Mouse (Mus musculus) heart, postnatal 4 days (tissue): ENCODE results near the gene Unc5b. TPM values are rescaled to one million over a fixed set of nuclear protein-coding genes. Genes with fewer than 3 reads are reported as not detected.

Experiments
- DNase-seq: peaks from one replicate; pipeline ENCODE4 v3.0.0; 2021
- total RNA-seq, 2 experiments: library from RNA; stranded (reverse); gene quantifications; 2 replicates each; pipeline ENCODE4 v1.2.3; 2021

Gene Unc5b
- total RNA-seq, 2 experiments from 2014 or later: 42.1 to 43.3 TPM

DNA sequence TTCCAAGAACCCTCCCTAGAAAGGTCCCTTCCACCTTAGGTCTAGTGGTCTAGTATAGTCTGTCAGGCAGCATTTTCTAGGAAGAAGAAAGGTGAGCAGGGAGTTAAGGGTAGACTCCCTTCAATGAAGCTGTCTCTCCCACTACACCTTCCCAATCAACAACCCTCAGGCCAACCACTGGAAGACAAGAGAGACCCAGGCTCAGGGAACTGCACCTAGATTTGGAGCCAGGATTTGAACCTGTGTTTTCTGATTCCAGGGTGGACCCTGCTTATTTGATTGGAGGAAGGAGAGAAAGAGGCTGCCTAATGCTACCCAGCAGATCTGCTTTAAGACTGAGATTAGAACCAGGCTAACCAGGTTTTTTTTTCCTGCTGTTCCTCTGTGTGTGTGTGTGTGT lies 10.1 kb downstream of the Unc5b start:
- no peak for DNase-seq

DNA sequence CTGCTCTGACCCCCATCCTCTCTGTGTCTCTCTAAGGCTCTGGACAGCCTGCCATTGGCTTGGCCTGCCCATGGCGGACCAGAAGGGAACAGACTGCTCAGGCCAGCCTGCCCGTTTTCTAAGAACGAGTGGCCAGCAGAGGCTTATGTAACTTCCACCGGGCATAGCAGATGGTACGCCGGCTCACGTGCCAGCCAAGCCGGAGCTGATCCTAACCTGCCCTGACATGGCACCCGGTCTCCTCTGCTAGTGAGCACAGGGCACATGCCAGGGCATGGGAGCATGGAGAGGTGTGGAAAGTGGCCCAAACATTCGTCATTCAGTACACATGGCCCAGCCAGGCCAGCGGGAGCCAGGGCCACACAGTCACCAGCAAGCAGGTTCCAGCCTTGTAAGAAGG lies 10.8 kb downstream of the Unc5b start:
- peak; percentile 14 for DNase-seq

DNA sequence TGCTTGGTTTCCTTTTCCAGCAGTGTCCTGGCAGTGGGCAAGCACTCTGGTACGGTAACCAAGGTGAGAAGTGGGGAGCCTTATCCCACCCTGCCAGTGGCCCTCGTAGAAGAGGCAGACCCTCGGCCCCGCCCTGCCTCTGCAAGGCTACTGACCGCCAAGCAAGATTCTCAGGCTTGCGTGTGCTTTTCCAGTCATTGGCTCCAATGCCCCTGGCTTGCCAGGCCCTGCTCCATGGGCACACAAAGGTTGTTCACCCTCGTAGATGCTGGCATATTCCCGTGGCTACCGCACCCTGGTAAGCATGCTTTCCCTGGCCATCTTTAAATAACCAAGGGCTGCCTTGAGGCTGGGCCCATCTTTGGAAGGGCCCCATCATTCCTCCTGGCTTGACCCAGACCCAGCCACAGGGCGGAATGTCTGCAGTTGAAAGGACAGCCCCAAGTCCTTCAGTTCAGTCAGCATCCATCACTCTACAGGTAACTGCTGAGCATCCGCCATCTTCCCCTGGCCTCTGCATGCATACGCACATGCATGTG lies 11.7 kb downstream of the Unc5b start:
- DNase-seq: no peak

DNA sequence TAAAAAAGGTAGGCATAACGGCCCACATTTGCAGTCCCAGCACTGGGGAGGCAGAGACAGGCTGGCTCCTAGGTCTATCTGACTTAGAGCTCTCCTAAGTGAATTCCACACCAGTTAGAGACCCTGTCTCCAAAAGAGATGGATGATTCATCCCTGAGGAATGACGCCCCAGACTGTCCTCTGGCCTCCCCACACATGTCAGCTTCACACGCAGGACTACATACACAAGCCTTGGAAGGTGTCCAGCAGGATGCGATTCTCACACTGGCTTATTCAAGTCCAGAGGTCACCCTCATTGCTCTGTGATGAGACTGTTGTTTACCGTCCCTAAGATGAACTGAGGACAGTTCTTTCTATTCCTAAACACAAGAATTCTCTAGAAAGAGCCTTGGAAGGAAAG lies 12.2 kb downstream of the Unc5b start:
- DNase-seq: no peak

DNA sequence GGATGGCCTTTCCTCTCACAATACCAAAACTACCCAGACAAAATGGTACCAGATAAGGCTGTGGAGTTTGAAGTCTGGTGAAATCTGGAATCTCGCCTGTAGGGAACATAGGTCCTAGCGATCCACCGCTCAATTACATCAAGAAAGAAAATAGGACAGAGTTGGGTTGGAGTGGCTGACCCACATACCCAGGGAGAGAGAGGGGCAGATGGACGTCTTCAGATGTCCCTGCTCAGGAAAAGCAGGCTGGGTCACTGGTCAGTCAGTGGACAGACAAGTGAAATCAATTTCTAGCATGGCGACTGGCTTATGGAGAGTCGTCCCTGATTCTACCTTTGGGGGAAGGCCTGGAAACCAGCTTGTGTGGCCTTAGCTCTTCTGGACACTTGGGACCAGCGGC lies 12.7 kb downstream of the Unc5b start:
- no peak for DNase-seq

DNA sequence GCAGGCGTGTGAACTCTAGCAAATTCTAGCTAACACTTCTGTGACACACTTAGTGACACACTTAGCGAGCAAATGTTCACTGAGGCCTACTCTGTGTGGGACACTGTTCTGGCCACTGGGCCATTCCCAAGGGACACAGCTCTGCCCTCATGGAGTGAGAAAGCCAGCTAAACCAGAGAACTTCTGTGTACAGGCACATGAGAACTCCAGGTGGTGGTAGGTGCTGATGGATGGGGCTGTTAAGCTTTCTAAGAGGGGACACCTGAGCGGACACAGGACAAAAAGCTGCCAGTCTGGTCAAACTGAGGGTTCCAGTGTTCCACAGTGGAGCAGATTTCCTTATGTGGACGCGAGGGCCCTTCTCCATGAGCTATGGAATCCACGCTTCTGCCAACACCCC lies 13.5 kb downstream of the Unc5b start:
- DNase-seq: no peak

DNA sequence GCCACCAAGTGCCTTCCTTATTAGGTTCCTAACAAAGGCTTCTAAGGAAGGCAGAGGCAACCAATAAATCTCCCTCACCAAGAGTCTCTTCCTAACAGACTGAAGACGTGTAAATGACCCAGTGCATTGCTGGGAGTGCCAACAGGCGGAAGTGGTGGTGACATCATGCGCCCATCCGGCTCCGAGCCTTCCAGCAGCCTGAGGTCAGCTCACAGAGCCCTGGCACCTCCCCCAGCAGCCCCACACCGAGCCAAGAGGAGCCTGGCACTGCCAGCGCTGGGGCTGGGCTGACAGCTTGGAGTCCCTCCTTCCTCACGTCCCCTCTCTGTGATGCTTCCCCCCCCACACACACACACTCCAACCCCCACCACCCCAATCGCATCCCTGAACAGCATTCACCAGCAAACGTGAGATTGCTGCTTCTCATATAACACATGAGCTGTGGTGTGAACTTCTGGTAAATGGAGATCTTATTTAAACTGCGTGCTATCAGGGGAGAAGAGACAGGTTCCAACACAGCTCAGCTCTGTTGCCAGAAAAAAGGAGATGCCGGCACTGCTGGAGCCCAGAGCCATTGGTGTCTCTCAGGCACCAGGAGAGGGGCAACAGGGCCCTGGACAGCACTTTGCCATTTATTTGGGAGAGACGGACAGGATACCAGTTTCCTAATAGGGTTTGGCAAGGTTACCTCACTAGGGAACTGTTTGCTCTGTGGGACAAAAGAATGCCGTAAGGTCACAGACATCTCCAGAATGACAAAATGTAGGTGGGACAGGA lies 14.3 kb downstream of the Unc5b start:
- peak; percentile 89 for DNase-seq

DNA sequence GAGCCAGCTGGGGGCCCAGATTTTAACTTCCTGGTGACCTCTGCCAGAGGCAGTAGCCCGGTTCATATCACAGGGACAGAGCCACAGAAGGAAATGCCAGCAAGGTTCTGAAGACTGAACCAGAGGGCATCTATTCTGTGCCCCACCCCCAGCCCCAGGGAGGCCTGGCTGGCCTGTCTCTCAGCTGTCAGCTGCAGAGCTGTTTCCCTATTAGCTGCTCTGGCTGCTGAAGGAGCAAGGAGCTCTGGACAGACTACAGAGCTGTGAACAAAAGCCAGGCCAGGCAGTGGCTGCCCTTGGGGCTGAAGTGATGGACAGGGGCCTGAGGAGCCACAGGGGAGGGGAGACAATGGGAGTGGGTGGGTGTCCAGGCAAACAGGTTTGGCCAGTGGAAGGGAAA lies 15.5 kb downstream of the Unc5b start:
- DNase-seq: no peak

DNA sequence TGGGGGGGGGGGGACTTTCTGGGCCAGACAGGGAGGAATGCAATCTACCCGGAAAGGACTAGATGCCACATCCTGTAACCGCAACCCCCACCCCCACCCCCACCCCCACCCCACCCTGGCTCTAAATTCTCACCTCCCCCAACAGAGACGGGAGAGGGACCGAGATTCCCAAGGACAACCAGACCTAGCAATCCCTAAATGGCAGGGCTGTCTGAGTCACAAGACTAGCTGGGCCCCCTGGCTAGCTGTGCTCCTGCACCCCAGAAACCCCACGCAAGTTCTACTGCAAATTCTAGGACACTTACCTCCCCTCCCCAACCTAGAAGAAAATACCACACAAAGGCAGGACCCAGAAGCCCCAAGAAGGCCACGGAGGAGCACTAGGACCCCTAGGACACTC lies 16.3 kb downstream of the Unc5b start:
- no peak for DNase-seq

DNA sequence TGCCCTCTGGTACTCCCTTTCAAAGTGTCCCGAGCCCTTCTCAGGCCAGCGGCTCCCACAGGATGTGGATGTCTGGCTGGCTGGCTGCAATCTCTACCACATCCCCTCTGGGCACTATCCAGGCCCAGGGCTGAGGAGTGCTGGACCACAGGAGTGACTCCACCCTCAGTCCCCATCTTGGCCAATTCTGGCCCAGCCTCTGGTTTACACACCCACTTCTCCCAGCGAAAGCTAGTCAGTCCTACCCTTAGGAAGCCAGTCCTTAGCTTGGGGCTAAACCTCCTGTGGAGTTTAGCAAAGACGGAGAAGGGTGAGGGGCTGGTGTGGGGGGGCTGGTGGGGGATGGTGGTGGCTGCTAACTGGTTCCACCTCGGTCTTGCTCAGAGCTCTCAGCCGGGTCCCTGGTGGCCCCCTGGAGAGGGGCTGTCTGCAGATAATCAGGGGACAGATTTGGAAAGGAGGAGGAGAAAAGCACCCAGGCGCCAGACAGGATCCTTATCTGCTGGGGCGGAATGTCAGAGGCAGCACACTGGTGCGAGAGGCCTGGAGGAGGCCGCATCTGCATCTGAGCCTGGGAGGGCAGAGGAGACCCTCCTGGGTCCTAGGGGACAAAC lies 16.8 kb downstream of the Unc5b start:
- peak; percentile 65 for DNase-seq

DNA sequence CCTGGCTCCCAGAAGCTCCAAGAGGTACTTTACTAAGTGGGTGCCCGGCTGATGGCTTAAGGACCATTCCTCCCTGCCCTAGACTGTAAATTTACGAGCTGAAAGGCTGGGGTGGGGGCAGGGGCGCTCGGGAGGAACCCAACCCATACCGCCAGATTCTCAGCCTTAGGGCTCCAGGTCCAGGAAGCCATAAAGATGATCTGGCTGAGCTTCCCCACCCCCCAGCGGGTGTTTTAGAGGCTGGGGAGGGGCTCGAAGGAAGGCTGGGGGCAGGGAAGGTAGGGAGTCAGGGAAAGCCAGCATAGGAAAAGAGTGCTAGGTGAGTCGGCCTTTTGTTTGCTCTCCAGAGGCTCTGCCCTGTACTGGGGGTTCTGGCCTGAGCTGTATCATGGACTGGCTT lies 17.8 kb downstream of the Unc5b start:
- no peak for DNase-seq

DNA sequence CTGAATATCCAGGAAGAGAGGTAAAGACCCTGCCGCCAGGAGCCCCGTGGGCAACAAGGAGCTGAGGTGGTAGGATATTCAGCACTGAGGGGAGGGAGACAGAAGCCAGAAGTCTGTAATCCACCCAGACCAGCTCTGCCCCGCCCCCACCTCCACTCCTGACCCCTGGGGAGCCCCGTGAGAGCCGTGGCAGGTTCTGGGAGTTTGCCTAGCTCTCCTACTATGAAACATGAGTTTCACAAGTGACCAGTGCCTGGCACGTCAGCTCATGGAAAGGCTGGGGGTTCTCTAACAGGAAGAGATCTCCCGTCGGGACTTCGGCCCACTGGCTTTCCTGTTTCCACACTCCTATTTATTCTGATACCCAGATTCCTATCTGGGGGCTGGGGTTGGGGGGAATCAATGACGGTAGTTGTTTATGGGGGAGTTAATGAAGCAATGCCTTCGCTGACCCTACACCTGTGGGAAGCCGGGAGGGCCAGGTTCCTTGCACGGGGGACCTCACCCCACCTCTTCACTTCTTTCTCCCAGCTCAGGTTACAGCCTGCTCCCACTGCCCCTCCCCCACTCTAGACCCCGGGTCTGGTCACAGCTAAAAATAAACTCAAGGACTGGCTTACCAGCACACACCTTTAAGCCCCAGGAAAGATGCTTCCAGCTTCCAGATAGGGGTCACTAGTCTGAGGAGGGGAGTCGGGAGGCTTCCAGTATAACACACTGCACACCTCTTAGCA lies 19.4 kb downstream of the Unc5b start:
- DNase-seq: no peak

DNA sequence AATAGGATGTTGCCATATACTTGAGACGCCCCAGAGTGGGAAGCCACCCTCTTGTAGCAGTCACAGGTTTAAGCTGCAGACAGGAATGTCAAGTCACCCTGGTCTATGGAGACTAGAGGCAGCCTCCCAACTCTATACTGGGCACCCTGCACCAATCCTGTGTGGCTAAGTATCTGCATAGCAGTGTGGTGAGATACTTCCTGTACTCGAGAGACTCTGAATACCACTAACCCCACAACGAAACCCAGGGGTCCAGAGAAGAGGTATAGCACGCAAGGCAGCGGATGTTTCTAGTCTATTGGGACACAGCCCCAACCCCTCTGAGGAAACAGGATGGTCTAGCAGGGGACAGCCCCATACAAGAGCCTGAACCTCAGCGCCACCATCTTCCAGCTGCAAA lies 22.9 kb downstream of the Unc5b start:
- DNase-seq: no peak

DNA sequence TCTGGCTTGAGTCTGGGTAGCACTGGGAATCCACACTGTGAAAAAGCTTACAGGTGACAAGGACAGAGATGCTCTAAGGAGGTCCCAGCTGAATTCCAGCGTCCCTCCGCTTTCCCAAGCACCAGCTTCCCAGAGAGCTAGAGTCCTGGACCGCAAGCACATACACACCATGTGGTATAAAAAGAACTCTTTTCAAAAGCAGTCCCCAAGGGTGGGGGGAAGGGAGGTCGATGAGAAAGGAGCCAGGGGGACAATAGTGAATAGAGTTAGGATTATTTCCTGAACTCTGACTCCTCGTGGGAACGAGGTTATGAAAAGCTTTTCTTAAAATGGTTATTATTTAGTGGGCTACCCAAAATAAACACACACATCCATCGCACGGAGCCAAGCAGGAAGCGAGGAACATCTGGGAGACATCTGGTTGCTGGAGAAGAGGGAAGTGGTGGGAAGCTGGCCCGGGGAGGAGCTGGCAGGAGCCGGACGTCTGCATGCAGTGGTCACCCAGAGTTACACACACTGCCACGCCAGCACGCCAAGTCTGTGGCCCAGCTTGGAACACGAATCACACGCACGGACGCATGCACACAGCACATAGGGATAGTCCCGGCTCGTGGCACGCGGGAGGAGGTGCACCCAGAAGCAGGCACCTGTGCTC lies 23.7 kb downstream of the Unc5b start:
- DNase-seq: peak; percentile 81

DNA sequence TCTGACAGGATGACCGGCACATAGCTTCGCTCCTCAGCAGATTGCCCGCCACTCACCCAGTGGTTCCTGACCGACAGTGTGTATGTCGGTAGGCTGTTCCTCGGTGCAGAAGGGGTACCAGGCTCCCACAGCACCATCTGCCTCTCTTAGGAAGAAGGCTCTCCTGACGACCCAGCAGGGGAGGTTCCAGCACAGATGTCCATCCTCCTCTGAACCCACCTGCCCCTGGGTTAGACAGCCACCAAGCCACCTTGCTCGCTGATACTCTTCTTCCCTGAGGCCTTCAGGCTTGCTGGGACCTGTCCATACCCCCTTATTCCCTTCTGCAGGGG lies 25.2 kb downstream of the Unc5b start:
- DNase-seq: no peak

DNA sequence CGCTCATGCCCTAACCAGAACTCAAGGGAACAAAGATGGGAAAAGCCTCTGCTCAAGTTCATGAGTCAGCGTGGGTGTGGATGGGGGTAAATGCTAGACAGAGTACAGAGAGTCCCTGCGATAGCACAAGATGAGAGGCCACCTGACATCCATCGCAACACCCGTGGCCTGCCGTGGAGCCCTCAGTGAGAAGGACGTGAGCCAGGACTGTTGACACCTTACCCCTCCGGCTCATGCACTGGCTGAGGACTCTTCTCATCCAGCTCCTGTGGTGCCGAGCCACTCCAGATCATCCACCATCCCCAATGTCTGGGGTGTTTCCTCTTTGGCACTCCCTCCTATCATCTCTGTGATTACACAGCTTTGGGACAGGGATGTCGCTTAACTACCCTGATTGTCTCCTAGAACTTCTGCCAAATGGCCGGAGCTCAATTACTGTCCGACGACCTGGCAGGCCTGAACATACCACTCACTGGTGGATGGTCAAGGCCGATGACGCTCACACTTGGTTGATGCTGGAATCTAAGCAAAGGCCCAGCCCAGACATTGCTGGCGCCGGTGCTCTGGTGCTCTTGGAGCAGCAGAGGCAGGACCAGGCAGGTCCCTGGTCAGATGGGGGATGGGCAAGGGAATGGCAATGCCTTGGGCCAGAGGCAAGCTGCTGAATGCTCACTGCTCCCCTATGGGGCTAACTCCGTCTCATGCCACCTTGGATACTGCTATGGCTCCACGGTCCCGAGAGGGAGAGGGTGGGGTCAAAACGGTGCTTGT lies 25.8 kb downstream of the Unc5b start:
- peak; percentile 37 for DNase-seq

DNA sequence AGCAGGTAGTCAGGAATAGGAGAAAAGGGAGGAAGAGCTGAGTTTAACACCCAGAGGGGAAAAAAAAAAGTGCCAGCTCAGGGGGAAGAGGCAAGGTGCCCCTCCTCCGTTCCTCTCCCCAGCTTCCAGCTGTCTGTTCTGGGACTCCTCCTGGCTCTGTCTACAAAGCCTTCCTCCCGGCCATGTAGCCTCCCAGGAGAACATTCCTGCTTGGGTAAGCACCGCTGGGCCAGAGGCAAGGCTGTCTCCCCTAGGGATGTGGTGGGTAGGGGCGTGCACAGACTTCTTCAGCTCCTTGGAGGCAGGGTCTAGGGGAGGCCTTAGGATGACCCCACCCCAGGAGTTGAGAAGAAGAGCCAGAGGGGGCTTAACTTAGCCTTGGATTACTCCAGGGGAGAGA lies 26.5 kb downstream of the Unc5b start:
- no peak for DNase-seq

DNA sequence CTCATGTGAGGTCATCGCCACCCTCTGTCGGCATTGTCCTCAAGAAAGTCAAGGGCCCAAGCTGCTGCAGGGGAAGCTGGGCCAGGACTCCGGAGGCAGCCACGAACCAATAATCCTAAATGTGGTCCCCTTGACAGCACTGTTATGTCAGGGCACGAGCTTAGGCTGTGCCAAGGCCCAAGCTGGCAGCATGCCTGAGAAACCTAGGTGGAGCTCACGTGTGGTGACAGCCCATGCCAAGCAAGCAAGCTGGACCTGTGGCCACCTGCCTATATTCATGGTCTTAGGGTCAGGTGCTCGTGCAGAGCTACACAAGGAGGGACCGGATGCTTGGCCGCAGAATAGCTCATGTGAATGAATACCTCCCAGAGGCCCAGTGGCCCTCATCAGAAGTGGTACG lies 27.4 kb downstream of the Unc5b start:
- no peak for DNase-seq

DNA sequence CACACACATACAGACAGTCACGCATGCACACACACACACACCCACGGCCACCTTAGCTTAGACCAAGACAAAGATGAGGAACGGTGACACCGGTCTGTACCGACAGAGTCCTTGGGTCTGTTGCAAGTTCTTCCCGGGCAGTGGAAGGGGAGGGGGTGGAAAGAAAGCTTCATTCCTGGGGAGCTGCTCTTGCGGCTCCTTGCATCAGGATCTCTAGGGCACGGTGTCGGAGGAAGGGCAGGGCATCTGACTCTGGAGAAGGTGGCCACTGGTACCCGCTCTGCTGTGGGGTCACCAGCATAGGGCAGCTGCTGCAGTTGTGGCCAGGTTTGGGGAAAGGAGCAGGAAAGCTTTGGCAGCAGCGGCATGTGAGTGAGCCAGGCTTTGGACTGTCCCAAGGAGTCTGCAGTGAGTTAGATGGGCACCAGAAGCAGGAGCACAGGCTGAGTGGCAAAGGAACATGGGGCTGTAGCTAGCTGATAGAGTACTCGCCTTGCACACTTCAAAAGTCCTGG lies 29.4 kb downstream of the Unc5b start:
- DNase-seq: no peak

DNA sequence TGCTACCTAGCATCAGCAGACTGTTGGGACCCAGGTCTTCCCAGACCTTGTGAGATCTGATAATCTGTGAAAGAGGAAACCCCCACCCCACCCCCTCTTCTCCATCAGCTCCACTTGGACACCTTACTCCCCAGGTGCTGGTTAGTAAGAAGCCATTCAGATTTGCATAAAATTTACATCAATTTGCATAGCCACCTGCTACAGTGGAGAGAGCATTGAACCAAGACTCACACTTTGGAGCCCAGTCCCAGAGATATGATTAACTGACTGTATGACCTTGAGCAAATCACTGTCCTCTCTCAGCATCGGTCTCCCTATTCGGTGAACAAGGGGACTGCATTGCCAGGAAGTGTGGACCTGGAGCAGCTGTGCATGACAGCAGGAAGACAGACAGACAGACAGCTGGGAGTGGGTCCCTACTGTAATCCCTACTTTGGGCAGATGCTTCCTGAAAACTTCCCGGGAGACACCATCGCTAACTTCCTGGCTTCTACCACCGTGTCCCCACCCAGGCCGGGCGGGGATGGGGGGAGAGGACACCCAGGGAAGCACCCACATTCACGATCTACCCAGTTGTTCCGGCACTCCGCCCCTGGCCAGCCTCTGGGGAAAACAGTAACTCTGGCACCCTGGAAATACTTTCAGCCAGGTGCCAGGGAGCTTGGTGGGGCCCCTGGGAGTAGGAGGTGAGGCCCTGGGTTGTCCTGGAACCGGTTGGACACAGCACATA lies 30.0 kb downstream of the Unc5b start:
- DNase-seq: no peak
